Mouse (Mus musculus) kidney, adult 18-20 months (tissue): ENCODE measurements around the gene Dtnb.
"Not testable (repeated sequence)": the region's sequence is repeated elsewhere in the genome, so short reads cannot be mapped to it uniquely, and the experiment has no call there.

Experiments used
- DNase-seq: peaks from one replicate; pipeline ENCODE4 v3.0.0; 2021

Dtnb gene

DNA sequence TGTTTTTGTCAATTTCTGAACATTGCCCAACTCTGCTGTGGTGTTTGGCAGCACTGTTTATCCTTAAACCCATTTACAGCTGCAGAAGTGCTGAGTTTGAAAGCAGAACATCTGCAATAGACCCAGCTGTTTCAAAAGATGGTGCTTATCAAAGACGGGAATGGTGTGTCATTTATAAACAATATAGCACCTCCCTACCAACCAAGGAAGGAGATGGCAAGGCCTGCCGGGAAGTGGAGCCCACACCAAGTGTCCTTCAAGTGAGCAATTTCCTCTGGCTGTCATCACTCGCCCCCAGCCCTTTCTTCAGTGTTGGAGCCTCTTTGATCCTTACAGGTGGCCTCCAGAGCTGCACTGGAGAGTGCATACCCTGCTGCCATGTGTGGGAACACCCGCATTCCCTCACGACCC is 97.8 kb downstream of the Dtnb start:
- DNase-seq: no peak

GRCm38 (mm10) chr12:3671117-3671516 is 98.9 kb downstream of the Dtnb start:
- DNase-seq: no peak

- DNase-seq: no peak
These were observed 100.6 kb downstream of the Dtnb start for GRCm38 (mm10) chr12:3672786-3673185.

DNA sequence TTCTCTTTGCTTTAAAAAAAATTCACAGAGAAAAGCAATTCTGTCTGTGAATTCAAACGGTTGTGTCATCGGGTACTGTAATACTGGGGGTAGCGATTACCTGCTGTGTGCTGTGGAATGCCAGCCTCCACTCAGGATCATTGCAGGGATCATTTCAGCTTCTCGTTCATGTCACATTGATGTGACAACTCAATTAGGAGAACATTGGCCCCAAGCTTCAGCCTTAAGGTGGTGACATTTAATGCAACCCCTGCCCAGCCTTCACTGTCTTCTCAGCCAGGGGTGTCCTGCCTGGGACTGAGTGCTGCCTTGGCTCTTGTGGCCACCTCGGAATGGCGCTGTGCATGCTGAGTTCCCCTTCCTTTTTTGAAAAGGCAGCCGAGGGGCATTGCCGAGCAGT is 101.7 kb downstream of the Dtnb start:
- no peak for DNase-seq

DNA sequence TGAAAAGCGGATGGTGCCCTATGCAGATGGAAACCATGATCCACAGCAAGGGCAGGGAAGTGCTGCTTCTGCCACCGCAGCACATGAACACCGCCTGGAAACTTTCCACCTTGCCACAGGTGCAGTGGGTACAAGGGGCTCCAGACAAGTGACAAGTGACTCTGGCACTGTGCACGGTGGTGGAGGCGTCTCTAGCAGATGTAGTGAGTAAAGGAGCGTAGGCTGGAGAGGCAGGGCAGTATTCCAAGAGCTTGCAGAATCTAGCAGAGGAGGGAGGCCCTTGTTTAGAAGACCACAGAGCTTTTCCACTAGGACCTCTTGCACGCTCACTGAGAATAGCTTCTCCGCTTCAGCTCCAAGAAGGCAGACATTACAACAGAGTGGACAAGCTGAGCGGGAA is 102.7 kb downstream of the Dtnb start:
- DNase-seq: no peak

DNA sequence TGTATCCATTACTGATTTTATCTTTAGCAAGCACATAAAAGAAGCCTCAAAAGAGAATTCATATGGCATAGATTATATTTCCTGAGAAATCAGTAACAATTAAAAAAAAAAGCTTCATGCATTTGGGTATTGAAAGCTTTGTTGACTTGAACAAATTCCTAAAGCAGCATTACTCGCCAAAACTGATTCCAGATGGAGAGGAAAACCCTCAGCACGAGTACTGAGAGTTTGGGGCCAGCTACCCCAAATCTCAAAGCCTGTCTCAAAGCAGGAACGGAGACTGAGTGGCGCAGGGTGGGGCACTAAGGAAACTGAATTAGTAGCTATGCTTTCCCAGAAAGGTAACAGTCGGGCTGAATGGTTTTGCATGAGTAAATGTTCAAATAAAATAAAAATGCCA is 108.5 kb downstream of the Dtnb start:
- DNase-seq: no peak

DNA sequence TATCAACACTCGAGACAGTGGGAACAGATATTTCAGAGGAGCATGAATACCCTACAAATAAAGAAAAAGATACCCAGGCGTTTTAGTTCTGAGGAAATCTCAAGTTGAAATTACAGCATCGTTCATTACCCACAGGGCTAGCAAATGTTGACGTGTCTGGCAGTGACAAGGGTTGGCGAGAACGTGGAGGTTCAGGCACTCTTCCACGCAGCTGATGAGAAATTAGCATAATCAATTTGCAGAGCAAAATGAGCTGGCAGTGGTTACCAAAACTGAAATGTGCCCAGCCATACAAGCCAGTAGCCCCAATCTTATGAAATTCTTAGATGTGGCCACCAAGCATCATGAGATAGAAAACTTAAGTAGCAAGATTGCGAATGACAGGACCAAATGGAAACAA is 110.9 kb downstream of the Dtnb start:
- no peak for DNase-seq

DNA sequence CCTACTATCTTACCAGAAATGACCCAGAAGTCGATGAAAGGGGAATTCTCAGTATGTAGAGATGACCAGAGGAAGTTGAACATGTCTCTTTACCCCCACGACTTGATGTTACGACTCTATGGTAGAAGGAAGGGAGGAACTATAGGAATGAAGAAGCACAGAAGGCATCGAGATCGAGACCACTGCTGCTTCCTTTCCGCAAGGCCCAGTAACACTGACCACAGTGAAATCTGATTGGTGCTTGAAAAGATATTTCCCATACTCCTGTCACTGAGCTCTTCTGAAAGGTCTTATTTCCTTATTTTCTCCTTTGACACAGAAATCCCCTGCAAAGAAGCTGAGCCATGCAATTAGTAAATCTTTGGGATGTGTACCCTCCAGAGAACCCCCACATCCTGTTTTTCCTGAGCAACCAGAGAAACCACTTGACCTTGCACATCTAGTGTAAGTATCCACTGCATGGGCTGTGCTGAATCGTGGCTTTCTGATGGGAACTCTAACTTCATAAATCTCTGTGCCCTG is 114.3 kb downstream of the Dtnb start:
- no peak for DNase-seq

DNA sequence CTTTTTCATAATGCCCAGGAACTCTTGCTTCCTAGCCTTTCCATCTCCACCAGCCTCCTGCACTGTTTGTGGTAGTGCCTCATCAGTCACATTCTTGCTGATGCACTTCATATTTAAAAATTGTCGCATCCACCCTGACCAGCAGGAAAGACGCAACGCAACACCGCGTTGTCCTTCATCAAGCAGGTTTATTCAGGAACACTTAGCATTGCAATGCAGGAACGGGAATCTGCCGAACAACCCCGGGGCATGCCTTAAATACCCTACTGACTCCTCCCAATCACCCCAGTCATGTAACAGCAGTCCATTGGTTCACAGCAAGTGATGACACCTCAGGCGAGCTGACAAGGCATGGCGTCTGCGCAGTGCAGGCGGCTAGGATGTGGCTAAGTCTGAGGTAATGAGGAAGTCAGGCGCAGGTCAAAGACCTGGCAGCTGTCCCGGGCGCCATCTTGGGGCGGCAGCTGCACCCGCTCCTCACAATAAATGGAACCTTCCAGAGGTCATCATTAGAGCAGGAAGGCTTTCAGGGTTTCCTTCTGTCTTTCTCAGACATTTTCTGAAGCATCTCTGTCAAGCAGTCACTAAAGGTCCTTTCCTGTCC is 118.8 kb downstream of the Dtnb start:
- DNase-seq: not testable (repeated sequence)

- DNase-seq: no peak
These were observed 120.7 kb downstream of the Dtnb start for GRCm38 (mm10) chr12:3692795-3693392.

DNA sequence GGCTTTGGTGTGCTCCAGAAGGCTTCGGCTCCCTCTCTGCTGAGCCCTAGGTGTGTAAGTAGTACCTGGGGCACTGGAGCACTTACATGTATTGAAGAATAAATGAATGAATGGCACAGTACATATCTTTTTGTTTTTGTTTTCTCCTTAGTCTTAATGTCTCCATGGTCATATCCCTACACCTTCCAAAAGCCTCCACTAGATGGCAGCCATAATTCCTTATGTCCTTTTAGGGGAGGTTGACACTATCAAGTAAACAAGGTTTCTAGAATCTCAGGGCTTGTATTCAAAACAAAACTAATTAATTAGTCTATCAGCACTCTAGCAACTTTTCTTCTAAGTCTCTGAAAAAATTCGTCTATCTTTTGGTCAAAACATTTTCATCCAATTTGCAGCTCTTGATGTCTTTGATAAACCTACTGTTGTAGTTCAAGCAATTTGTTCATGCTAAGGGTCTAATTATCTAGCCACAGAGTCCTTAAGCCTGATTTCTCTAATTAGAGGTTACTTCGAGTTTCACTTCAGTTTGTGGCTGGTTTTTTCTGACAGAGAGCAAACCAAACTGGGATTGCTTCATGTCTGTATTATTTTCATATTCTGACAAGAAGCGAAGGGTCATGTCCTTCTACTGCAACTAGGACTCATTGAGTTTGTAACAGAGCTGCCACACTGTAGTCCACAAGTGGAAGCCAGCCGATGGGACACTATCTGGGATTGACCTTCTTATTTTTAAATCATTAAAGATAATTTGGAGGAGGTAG is 123.7 kb downstream of the Dtnb start:
- peak; percentile 16 for DNase-seq

- DNase-seq: no peak
These were observed 128.3 kb downstream of the Dtnb start for GRCm38 (mm10) chr12:3700503-3700902.

GRCm38 (mm10) chr12:3702903-3703302 is 130.7 kb downstream of the Dtnb start:
- no peak for DNase-seq

DNA sequence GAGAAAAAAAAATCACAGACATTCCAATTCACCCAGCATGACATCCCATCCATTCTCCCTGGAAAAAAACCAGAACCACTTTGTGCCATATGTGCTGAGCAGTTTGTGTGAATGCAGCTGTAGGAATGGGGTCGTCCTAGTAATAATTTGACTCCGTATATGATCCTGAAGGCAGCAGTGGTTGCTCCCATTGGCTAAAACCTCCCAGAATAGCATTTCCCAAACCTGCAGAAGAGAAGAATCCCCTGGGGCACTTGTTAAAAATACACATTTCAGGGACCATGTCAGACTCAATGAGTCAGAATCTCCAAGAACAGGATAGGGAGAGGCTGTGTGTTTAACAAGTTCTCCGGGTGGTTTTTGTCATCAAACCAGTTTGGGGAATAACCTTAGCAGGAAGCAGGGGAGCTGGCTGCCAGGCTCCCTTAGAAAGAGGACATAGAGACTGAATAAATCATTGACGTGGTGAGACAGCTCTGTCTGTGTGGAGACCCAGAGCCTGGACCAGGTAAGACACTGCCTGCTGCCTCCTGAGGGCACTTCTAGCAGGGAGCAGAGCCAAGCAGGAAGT is 147.1 kb downstream of the Dtnb start:
- no peak for DNase-seq

DNA sequence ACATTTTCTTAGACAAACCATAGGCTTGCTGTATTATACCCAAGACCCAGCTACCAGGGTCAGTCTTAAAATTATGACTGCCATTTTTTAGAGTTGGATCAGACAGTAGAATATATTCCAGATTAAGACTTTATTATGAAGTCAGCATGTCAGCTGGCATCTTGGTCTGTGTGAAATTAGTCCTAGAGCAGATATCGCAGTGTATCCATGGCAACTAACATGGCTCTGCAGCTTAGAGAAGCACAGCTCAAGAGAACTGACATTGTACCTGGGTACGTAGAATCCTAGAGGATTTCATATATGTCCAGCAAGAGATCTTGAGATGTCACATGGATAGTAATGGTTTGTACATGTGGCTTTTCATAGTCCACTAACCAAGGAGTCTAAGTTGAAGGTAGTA is 148.3 kb downstream of the Dtnb start:
- no peak for DNase-seq

GRCm38 (mm10) chr12:3723762-3724161 is 151.6 kb downstream of the Dtnb start:
- peak; percentile 74 for DNase-seq

GRCm38 (mm10) chr12:3724822-3725370 is 152.7 kb downstream of the Dtnb start:
- no peak for DNase-seq

DNA sequence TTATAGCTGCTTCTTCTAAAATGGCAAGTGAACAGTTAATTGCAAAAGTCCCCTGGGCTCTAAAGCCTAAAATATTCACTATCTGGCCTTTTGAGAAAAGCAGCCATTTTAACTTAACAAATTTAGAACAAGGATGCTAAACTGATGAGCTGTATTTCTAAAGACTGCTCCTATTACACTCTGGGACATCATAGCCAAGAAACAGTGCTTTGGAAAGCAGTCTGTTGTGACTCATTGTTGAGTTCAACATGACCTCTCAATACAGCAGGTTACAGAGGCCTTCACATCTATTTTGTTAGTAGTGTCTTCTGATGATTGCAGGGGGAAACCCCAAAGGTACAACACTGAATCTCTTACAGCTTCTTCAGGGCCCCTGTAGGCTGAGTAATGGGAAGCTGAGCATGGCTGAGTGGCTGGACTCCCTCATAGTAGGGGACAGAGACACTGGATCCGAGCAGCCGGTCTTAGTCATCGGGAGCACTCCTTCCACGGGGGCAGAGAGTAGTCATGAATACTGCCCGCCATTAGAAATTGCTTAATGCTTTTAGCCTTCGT is 157.4 kb downstream of the Dtnb start:
- DNase-seq: no peak

DNA sequence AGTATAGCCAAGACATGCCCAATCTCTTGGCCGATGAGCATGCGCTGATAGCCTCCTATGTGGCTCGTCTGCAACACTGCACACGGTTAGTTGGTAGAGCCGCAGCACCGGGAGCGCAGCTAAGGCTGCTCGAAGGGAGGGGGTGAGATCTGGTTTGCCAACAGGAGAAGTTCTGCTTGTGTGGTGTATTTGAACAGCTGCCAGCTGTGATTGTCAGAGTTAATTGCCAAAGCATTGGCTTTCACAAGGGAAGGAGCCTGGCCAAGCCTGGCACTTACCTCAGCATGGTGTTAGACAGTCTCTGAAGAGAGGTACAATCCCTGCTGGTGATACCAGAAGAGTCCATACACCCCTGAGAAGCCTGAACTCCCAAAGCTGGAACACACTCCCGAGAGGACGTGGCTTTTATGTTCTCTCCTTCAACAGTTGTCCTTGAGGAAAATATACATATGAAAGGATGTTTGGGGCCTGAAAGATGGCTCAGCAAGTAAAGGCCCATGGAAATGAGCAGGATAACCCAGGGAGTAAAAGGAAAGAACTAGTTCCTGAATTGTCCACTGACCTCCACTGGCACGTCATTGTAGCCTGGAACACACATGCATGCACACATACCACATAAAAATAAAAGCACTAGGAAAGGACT is 160.6 kb downstream of the Dtnb start:
- no peak for DNase-seq

GRCm38 (mm10) chr12:3733328-3733727 is 161.1 kb downstream of the Dtnb start:
- no peak for DNase-seq

GRCm38 (mm10) chr12:3737009-3737408 is 164.8 kb downstream of the Dtnb start:
- peak; percentile 33 for DNase-seq

- no peak for DNase-seq
These were observed 166.8 kb downstream of the Dtnb start for GRCm38 (mm10) chr12:3738741-3739529.
